Mouse (Mus musculus): ENCODE measurements at regions not wholly inside any gene's neighbourhood (a gene's known extent, or its start where the extent isn't known, plus 50 kb on each side); places are given as distances from the start of the nearest gene placed in this dataset.
"Not testable (repeated sequence)": the region's sequence is repeated elsewhere in the genome, so short reads cannot be mapped to it uniquely, and the experiment has no call there.

DNA sequence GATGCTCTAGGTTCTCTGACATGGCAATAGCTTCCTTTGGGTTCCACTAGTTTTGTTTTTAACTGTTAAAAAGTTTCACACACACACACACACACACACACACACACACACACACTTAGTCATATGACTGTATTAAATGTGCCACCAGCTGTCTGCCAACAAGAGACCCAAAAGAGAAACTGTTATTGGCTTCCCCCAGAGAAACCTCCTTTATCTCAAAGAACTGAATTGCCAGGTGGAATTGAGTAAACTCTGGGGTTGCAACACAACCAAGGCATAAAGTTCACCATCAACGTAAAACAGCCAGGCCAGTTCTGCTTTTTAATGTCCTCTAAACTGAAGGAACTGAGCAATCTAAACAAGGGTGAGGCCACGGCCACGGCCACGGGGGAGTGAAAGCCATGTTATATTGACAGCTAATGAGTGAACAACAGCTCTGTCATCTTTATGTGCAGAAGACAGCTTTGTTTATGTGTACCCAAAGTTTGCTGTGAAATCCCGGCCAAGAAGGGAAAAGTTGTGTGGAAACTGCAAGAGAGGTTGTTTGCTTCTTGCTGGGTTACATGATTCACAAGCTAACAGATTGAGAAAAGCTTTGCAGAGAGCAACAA is 69.3 kb downstream of the Btg1 start:
- peak; percentile 94 for ATAC-seq (ENCODE audit: poor library complexity, severe bottlenecking)

DNA sequence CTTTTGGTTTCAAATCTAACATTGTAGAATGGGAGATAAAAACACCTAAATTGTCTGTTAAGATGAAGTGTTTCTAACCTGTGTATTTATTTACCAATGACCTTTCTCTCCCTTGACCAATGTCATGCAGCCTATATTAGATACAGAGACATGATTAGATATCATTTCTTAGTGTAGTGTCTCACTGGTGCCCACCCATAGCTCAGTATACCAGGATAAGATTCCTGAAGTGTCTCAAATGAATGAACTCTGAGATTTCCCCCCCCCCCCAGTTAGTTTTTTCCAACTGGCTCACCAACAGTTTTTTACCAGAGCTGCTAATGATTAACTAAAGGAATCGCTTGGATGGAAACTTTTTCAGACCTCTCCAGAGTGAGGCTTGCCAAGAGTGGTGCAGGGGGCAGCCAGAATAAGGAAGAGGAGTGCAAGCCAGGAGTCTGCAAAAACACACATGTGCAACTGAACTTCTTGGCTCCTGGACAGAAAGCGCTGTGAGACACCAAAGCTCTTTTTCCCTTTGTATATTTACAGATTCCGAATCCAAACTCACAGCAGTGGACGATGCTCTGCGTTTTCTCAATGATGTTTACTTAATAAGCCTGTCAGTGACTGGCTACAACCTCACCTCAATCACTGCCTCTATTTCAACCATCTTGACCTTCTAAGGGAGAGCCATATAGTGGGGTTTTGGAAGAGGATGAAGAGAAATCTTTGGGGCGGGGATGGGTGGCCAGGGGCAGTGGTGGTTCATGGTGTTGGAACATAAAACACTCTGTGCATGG is 70.0 kb downstream of the Btg1 start:
- no peak for ATAC-seq (ENCODE audit: poor library complexity, severe bottlenecking)

DNA sequence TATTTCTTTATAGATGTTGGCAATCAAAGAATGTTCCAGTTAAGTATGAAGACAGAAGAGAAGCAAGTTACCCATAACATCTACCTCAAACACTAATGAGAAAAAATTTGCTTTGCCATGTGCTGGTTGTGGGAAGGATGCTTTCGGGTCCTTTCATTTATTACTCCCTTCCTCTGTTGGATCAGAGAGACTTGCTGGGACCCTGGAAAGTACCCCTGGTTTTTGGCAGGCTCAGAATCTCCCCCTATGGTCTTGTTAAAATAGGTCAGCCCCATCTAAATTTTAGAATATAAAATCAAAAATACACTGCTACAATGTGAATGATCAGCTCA is 70.6 kb downstream of the Btg1 start:
- ATAC-seq (ENCODE audit: poor library complexity, severe bottlenecking) = no peak

DNA sequence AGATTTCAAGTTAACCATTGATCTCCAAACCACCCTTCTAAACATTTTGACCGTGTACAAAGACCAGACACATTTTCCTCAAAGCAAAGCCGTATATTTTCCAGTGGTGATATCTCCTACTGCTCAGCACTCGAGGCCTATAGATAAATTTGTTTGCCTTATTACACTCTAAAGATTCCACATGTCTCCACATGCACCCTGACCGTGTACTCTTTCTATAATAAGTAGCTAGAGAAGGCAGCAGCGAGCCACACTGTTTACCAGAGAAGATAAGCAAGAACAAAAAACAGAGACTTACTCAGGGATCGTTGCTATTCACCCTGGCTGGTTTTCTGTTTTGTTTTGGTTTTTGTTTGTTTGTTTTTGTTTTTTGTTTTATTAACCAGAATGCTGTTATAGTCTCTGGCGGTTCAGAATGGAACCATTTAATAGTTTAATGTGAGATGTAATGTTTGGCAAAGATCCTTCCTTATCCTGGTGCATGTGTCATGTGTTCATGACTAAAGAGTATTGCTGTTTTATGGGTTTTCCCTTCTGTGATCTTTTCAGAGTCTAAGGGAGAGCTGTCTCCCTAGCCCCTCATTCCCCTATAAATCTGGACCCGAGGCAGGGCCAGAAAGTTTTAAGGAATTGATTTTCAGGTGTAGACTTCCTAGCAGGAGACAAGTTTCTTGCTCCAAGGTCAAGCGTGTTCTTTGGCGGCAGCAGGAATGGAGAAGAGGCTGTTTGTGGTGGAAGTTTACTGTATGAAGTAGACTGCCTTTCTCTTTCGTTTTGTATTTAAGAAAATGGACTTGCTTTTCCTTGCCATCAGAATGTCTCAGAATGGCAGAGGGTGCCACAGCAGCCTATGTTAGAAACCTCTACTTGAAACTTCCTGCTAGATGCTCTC is 73.4 kb downstream of the Btg1 start:
- no peak for ATAC-seq (ENCODE audit: poor library complexity, severe bottlenecking)

DNA sequence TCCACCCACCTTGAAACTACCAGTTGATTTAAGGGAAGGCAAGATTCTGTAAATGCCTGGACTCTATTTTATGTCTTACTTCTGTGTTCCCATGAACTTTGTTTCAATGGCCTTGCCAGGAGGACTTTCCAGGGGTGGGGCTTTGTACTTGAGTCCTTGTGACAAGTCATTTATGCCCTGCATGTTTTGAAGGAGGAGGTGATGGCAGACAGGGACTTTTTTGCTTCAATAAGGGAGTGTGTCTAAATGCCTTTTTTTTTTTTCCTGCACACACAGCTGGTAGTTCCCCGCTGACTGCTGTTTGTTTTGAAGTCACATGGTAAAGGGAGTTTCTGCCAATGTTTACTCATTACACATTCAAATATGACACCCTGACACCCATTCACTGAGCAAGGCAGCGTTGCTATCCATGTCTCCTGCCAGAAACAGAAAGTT is 74.1 kb downstream of the Btg1 start:
- ATAC-seq (ENCODE audit: poor library complexity, severe bottlenecking) = no peak

DNA sequence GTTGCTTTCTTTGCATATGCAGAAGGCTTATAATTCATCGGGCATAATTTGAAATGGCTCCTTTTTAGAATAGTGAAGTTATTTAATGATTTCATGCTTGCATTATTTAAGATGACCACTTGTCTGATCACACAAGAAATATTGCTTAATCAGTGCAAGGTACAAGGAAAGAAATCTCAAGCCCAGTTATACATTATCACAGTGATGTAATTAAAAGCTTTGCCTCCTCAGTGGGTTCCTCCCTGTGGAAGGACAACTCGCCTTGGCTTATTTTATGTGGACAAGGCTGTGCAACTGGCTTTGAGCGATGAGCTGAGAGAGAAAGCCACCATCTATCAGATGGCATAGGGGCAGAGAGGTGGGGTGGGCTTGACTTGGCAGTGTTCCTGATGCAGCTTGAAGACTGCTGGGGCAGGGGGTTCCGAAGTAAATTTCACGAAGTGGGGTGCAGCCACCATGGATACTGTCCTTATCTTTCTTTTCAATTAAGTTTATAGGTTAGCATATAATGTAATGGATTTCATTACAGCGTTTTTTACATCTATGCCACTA is 74.6 kb downstream of the Btg1 start:
- ATAC-seq (ENCODE audit: poor library complexity, severe bottlenecking) = no peak

DNA sequence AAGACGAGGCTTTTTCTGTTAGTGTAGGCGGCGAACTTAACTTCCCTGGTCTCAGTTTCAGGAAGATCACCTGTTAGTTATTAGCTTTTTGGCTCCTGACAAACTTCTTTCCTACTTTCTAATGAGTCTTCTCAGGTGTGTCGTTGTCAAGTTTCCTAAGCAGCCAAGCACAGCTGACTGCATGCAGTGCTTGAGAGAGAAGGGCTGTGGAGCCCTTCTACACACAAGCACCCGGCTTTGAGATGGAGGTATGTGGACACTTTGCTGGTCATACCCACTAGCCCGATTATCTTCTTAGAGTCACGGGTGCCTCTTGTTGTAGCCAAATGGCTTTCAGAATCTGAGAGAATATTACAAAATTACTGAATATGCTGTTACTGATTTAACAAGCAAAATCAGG is 76.0 kb downstream of the Btg1 start:
- ATAC-seq (ENCODE audit: poor library complexity, severe bottlenecking) = no peak

DNA sequence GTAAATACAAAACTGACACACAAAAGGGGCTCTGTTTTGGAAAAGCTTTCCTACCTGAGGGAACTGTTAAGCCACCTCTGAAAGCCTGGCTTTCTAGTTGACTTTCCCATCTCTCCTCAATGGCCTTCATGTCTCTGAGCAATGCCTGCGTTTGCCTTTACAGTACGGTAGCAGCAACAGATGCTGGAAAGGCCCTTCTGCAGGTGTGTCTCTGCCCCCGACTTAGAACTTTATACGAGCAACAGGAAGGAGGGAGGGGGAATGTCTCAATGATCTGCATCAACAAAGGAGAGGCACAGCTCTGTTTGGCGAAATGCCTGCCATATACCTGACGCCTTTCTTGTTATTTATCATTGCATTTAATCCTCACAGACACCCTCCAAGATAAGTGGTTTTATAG is 77.0 kb downstream of the Btg1 start:
- no peak for ATAC-seq (ENCODE audit: poor library complexity, severe bottlenecking)

DNA sequence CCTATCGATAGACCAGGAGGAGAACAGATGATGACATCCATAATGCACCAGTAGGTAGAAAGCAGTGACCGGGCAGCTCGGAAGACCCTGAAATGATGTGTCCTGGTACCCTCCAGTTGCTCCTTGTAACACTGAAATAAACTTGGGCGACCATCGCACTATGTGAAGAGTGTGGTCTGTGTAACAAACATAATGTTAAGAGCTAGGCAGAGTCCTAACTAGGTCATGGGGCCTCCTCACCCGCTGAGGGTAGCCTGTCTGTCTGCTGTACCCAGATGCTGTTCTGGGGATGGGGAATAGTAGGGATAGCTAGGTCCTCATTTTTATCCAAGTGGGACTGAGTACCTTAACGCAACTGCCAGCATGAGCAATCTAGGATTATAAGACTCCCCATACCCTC is 79.8 kb downstream of the Btg1 start:
- ATAC-seq (ENCODE audit: poor library complexity, severe bottlenecking) = no peak

DNA sequence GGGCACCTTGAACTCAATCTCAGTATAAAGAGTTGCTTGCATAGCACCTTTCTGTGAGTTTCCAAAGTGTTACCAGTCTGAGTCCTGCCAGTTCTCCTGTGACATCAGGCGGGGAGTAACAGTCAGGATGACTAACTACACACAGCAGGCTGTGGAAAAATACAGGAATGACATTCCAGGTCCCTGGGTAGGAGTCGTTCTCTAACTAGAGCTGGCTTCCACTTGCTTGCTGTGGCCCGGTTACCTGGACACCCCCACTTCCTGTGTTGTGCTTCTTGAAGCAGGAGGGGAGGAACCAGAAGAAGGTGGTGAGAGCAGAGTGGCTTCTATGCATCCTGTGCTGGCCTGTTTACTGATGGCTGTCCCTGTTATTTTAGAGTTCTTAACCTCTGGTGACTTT is 81.0 kb downstream of the Btg1 start:
- peak; percentile 75 for ATAC-seq (ENCODE audit: poor library complexity, severe bottlenecking)

DNA sequence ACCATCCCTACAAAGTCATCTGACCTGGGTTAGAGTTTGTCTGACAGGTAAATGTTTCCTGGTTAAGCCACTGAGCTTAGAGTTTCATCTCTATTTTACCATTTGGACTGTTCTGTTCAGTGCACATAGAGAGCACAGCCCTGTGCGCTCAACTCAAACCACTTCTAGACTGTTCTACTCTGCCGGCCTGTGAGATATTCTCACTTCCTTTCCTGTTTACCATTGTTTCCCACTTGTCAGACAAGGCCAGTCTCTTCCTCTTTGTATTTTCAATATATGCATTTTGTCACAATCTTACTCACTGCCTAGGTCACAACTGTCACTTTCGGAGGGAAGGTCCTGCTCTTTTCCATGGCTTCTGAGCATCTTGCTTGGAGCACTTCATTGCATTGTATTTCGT is 89.8 kb downstream of the Btg1 start:
- ATAC-seq (ENCODE audit: poor library complexity, severe bottlenecking) = peak; percentile 81

DNA sequence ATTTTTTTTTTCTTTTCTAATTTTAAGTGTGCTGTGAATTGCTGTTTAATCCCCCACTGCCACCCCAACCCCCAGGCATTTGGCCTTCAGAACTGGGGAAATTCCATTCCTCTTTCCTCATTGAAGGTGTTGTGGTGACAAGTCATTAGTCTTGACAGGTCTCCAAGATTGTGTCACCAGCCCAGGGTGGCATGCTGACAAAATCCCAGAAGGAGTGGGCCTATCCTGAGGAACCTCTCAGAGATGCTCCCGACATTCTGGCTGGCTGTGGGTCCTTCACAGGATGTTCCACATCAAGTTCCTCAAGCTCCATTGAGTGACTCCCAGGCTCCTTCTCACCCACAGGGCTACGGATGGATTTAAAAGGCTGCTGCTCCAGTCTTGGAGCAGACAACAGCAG is 91.7 kb downstream of the Btg1 start:
- no peak for ATAC-seq (ENCODE audit: poor library complexity, severe bottlenecking)

DNA sequence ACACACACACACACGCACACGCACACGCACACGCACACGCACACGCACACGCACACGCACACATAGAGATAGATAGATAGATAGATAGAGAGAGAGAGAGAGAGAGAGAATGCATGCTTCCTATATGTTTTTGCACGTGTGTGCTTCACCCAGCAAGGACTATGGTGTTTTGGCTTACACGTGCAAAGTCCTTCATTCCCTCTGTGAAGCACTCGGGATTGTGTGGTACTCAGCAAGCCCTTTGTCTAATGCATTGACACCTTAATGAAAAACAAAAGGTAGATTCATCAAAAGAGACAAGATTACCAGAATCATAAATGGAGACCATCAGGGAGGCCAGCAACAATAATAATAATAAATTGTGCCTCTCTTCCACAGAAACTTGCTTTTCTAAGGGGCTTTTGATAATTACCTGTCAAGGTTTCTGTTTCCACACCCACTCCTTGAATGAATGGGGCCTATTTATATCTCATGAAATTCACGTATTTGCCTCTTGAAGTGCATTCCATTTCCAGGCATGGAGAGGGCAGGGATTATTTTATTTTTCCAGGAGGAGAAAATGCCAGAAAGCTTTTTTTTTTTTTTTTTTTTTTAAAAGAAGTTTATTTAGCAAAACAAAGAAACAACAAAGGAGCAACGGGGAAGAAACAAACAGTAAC is 93.0 kb downstream of the Btg1 start:
- no peak for ATAC-seq (ENCODE audit: poor library complexity, severe bottlenecking)

DNA sequence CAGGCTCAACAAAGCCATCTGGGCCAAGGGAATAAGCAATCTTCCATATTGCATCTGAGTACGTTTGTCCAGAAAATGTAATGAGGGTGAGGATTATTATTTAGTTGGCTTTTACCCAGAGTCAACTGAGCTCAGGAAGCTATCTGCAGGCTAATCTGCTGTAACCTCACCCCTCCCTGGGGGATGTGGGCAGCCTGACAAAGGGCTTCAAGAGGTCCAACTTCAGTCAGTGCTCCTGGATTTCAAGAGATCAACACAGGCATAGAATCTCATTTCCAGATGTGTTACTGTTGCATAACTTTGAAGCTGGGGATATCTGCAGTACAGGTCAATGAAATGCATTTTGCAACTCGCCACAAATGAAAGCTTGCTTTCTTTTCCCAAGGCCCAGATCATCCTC is 95.2 kb downstream of the Btg1 start:
- ATAC-seq (ENCODE audit: poor library complexity, severe bottlenecking) = no peak

DNA sequence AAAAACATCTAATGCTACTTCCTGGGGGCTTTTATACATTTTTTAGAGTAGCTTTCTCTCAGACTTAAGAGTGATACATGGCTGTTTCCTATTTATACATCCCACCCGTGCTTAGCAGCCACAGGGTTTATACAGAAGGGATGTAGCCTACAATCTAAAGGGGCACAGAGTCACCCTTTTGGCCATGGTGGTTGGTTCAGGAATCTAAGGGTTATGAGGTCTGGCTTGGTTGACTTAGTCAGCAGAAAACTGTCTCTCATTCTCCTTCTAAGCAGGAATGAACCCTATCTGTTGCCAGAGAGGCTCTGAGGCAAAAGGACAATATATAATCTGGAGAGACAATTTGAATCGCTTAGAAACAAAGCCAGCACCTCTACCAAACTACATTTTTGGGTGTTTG is 97.9 kb downstream of the Btg1 start:
- no peak for ATAC-seq (ENCODE audit: poor library complexity, severe bottlenecking)

DNA sequence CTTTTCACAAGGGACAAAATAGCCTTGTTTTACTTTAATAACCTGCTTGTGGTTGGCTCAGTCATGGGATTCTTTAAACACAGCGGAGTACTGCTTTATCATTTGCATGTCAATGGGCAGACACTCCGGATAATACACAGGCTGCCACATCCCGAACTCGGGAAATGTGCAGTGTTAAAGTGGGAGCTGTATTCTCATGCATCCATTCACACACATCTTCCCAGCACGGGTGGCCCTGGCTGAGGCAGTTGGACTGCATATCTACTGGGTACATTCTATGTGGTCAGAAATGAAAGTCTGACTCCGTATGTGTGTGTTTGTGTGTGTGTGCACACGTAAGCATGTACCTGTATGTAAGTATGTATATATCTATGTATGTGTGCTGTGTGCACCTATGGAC is 100.5 kb downstream of the Btg1 start:
- no peak for ATAC-seq (ENCODE audit: poor library complexity, severe bottlenecking)

DNA sequence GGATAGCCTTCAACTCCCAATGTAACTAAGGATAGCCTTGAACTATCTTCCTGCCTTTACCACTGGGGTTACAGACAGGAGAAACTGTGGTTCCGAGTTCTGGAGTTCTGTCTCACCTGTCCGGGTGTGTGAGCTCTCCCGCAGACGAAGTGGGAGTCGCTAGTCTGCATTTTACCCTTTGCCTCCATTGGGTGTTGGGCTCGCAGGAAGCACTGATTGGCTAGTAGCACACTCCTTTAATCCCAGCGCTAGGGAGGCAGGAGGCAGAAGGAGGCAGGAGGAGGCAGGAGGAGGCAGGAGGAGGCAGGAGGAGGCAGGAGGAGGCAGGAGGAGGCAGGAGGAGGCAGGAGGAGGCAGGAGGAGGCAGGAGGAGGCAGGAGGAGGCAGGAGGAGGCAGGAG is 101.9 kb downstream of the Btg1 start:
- ATAC-seq (ENCODE audit: poor library complexity, severe bottlenecking) = not testable (repeated sequence)

DNA sequence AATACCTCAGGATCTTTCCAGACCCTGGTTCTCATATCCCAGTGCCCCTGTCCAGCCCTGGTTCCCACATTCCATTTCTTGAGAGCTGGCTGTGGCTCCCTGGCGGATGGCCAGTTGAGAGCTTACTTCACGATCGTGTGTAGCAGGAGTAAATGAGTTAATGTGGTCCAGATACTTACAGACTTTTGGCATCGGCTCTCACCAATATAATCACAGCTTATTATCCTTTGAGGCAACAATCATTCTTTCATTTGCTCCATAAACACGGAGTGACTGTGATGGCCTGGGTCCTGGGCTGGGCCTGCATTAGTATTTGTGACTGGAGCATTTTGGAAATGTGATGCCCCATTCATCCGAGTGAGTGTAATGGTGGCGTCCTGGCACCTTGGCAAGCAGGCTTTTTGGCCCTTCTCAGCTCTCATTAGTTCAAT is 103.5 kb downstream of the Btg1 start:
- ATAC-seq (ENCODE audit: poor library complexity, severe bottlenecking) = no peak

DNA sequence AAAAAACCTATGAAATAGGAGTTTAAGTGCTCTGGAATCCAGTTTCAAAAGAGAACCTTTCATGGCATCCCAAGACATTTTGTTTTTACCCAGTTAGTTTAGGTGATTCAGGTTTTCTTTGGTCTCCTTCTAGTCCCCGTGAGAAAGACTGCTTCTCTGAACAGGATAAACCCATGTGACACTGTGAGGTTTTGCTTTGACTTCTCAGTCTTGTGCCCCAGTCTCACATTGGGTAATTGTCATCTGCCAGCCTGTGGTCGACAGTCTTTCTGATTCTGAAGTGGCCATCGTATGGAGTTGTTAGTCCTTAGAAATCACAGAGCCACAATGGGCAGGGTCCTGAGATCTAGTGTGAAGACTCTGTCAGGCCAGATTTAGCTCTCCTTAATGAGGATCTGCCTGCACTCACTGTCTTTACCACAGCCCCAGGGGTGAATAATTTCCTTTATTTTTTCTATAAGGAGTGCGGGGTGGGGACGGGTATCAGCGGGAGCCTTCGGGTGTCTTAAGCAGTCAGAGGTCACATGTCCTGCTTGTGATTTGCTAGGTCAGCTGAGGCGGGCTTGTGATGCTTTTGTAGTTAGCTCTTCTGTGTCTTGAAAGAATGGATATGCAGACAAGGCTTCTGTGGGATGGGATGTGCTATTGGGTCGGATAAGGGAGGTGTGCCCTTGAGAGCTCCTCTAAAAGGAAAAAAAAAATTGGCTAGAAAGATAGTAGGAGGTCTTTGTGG is 104.3 kb downstream of the Btg1 start:
- no peak for ATAC-seq (ENCODE audit: poor library complexity, severe bottlenecking)

DNA sequence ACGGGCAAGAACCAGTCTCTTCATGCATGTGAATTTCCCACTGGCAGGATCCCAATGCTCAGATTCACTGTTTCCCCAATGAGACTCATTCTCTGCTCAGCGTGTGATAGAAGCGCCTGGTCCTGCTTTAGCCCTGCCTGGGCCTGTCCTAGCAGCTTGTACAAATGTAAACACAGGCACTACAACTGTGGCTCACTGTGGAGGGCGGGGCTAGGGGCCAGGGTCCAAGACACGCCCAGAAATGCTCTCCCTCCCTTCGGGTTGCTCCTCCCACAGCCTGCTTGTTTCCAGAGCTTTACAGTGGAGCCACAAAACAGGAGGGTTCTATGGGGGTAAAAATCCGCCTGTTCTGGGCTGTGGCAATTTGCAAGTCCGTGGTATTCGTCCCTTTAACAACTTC is 105.7 kb downstream of the Btg1 start:
- peak; percentile 48 for ATAC-seq (ENCODE audit: poor library complexity, severe bottlenecking)

All from megakaryocyte, adult 5-6 weeks (primary cell).